31 mouse cellular contexts compared by ENCODE assay signal in genomic region chr17:34924258-34924657, GRCm38 (mm10). TPM values are rescaled to one million over a fixed set of nuclear protein-coding genes. Genes with fewer than 3 reads are reported as not detected.
DNase-seq lines count a peak whose midpoint lies in the region; ATAC-seq and TF ChIP-seq lines count a peak whose summit lies in the region.
"Had no signal": no experiment of that assay in that cellular context is flagged by ENCODE, and none has a peak within 500 bp of the region (broad histone marks: within the 10 kb centered on the region; RNA-seq: fewer than 3 reads in every experiment).

No protein-coding gene starts in this region.

- WGBS in liver, postnatal 0 days (ENCODE audit: insufficient replicate concordance): 65% methylated on average over 5 of the region's 5 CpGs
- 86% methylated on average over 1 of the region's 5 CpGs for WGBS in macrophage (ENCODE audit: missing documents)
- WGBS in stomach, postnatal 0 days: 63% methylated on average over 5 of the region's 5 CpGs

- no peak overlapping the region for H3K9ac ChIP-seq in liver, postnatal 0 days (replicated peaks)
- H3K9ac ChIP-seq in CH12.LX (ENCODE audit: insufficient read depth, low read depth): no peak overlapping the region
- H3K9ac ChIP-seq in stomach, postnatal 0 days (ENCODE audit: low read length): no peak overlapping the region
- H3K9ac ChIP-seq: embryonic facial prominence, embryonic 12.5 days; embryonic facial prominence, embryonic 15.5 days; forebrain, postnatal 0 days; heart, embryonic 13.5 days; hindbrain, embryonic 12.5 days; hindbrain, embryonic 15.5 days had no signal

- peak overlapping the region; percentile 26; the same call in 1 of the 2 replicates for H3K27ac ChIP-seq in liver, postnatal 0 days (ENCODE audit: low read depth)
- H3K27ac ChIP-seq in CH12.LX (ENCODE audit: insufficient read depth, low read depth) (no peak overlapping the region), macrophage (peak overlapping the region; percentile 78)
- peak overlapping the region; percentile 85 for H3K27ac ChIP-seq in bone marrow macrophage, adult 2 months (ENCODE audit: insufficient read depth, low read depth, low read length)
- no peak overlapping the region for H3K27ac ChIP-seq in stomach, postnatal 0 days (replicated peaks)
- H3K27ac ChIP-seq: embryonic facial prominence, embryonic 12.5 days; embryonic facial prominence, embryonic 15.5 days; gastrocnemius, adult 2 months; heart, adult 2 months; heart, embryonic 10.5 days; heart, embryonic 13.5 days; hindbrain, embryonic 12.5 days; hindbrain, embryonic 15.5 days had no signal

- TF ChIP-seq EP300 in liver, postnatal 0 days (IDR thresholded peaks at IDR 0.05; ENCODE audit: low read depth): no peak
- TF ChIP-seq EP300 in CH12.LX (IDR thresholded peaks at IDR 0.05; ENCODE audit: low read length): no peak
- no peak for TF ChIP-seq EP300 in stomach, postnatal 0 days (optimal IDR thresholded peaks at IDR 0.05)

- DNase-seq in liver, postnatal 0 days: no peak
- DNase-seq in liver: no peak
- DNase-seq in CH12.LX (ENCODE audit: extremely low read depth): no peak
- DNase-seq in stomach, postnatal 0 days (ENCODE audit: low spot score): no peak
- no peak for DNase-seq in urinary bladder, postnatal 4 days (ENCODE audit: low spot score in 2 of 2)
- DNase-seq: adrenal gland, adult 8-10 months; adrenal gland, postnatal 25 days; cerebellum, adult 11 months; cerebellum, adult 2 months; cerebellum, adult 9-11 months; cerebellum, postnatal 25 days; forebrain, postnatal 0 days; gastrocnemius, adult 2 months; gastrocnemius, postnatal 25 days; heart, adult 2 months; heart, postnatal 14 days; heart, postnatal 4 days had no signal

- in situ Hi-C loops in CH12.LX (cut with MboI; ENCODE audit: low pct_ligation_motif_present, low pct_unique_long_range_greater_than_20kb, low sequenced_read_pairs): no loop called here

- no peaks in the 10 kb centered on the region for H3K36me3 ChIP-seq in liver, postnatal 0 days (replicated peaks; ENCODE audit: insufficient read depth, low read length)
- H3K36me3 ChIP-seq in CH12.LX (replicated peaks in 1 of 2; ENCODE audit: control insufficient read depth in 1 of 2, insufficient read depth in 1 of 2, low read length in 1 of 2): peaks cover 0 to 3% of the 10 kb centered on the region in 2 experiments
- H3K36me3 ChIP-seq in macrophage (ENCODE audit: inconsistent target): no peaks in the 10 kb centered on the region
- H3K36me3 ChIP-seq in stomach, postnatal 0 days (ENCODE audit: control insufficient read depth, insufficient read depth, low read length): no peaks in the 10 kb centered on the region
- H3K36me3 ChIP-seq: embryonic facial prominence, embryonic 12.5 days; embryonic facial prominence, embryonic 15.5 days; G1E; heart, embryonic 10.5 days; heart, embryonic 13.5 days; hindbrain, embryonic 12.5 days; hindbrain, embryonic 15.5 days had no signal

- dilution Hi-C loops in CH12.LX (cut with MboI; ENCODE audit: extremely low pct_ligation_motif_present, extremely low pct_unique_long_range_greater_than_20kb, low sequenced_read_pairs): no loop called here

- H3K79me2 ChIP-seq in CH12.LX (replicated peaks; ENCODE audit: control insufficient read depth, extremely low read depth, insufficient read depth, poor library complexity, severe bottlenecking): no peaks in the 10 kb centered on the region
- no peaks in the 10 kb centered on the region for H3K79me2 ChIP-seq in macrophage (ENCODE audit: inconsistent target)

- ATAC-seq in liver, postnatal 0 days: no peak
- ATAC-seq in stomach, postnatal 0 days (ENCODE audit: low FRiP score, low TSS enrichment): no peak
- ATAC-seq: activated CD4-positive, CD25-positive, alpha-beta regulatory T cell, adult 4 months; CD4-positive, CD25-positive, alpha-beta regulatory T cell, adult 4 months; forebrain, embryonic 14.5 days; forebrain, postnatal 0 days had no signal

- H3K4me2 ChIP-seq in liver, postnatal 0 days (ENCODE audit: low read depth, low read length): no peak overlapping the region
- H3K4me2 ChIP-seq in CH12.LX (ENCODE audit: insufficient read depth, low read depth, poor library complexity, severe bottlenecking): no peak overlapping the region
- H3K4me2 ChIP-seq in stomach, postnatal 0 days (replicated peaks; ENCODE audit: low read depth): no peak overlapping the region
- H3K4me2 ChIP-seq: embryonic facial prominence, embryonic 12.5 days; embryonic facial prominence, embryonic 15.5 days; heart, embryonic 13.5 days; hindbrain, embryonic 12.5 days; hindbrain, embryonic 15.5 days had no signal

- H3K27me3 ChIP-seq in liver, postnatal 0 days (ENCODE audit: insufficient read depth, low read length): no peaks in the 10 kb centered on the region
- no peaks in the 10 kb centered on the region for H3K27me3 ChIP-seq in CH12.LX (replicated peaks)
- H3K27me3 ChIP-seq in stomach, postnatal 0 days (ENCODE audit: control insufficient read depth, insufficient read depth, low read length): no peaks in the 10 kb centered on the region
- H3K27me3 ChIP-seq: embryonic facial prominence, embryonic 12.5 days; embryonic facial prominence, embryonic 15.5 days; heart, embryonic 13.5 days; hindbrain, embryonic 12.5 days; hindbrain, embryonic 15.5 days had no signal

- no peak for TF ChIP-seq POLR2A in CH12.LX (IDR thresholded peaks at IDR 0.05; ENCODE audit: low read depth, low read length)
- TF ChIP-seq POLR2A in bone marrow macrophage, adult 2 months (IDR thresholded peaks at IDR 0.05; ENCODE audit: borderline replicate concordance, low read depth, low read length): no peak

- no peak overlapping the region for H3K4me3 ChIP-seq in liver, postnatal 0 days (ENCODE audit: low read depth, low read length)
- H3K4me3 ChIP-seq in CH12.LX (replicated peaks in 1 of 3; ENCODE audit: low read depth in 2 of 3, low read length in 2 of 3, poor library complexity in 1 of 3) (no peak overlapping the region), macrophage (ENCODE audit: inconsistent target) (no peak overlapping the region)
- no peak overlapping the region for H3K4me3 ChIP-seq in bone marrow macrophage, adult 2 months (ENCODE audit: insufficient read depth, low read length)
- no peak overlapping the region for H3K4me3 ChIP-seq in stomach, postnatal 0 days (ENCODE audit: low read depth, low read length)
- H3K4me3 ChIP-seq: embryonic facial prominence, embryonic 12.5 days; embryonic facial prominence, embryonic 15.5 days; gastrocnemius, adult 2 months; heart, adult 2 months; heart, embryonic 10.5 days; heart, embryonic 13.5 days; hindbrain, embryonic 12.5 days; hindbrain, embryonic 15.5 days had no signal

- no peaks in the 10 kb centered on the region for H3K9me3 ChIP-seq in liver, postnatal 0 days (ENCODE audit: low read length)
- no peaks in the 10 kb centered on the region for H3K9me3 ChIP-seq in CH12.LX (replicated peaks; ENCODE audit: low read length)
- no peaks in the 10 kb centered on the region for H3K9me3 ChIP-seq in stomach, postnatal 0 days (ENCODE audit: control insufficient read depth, low read length)
- H3K9me3 ChIP-seq: embryonic facial prominence, embryonic 12.5 days; embryonic facial prominence, embryonic 15.5 days; G1E; heart, embryonic 10.5 days; heart, embryonic 13.5 days; hindbrain, embryonic 12.5 days; hindbrain, embryonic 15.5 days had no signal

- TF ChIP-seq CTCF in liver, postnatal 0 days (IDR thresholded peaks at IDR 0.05; ENCODE audit: low read depth): no peak
- no peak for TF ChIP-seq CTCF in CH12.LX (conservative IDR thresholded peaks at IDR 0.05 in 1 of 2, IDR thresholded peaks at IDR 0.05 in 1 of 2; ENCODE audit: low read depth in 2 of 2, low read length in 2 of 2)
- TF ChIP-seq CTCF in bone marrow macrophage, adult 2 months (IDR thresholded peaks at IDR 0.05; ENCODE audit: low read depth, low read length): no peak
- TF ChIP-seq CTCF in stomach, postnatal 0 days (IDR thresholded peaks at IDR 0.05; ENCODE audit: low read depth): no peak

- TF ChIP-seq RAD21 in CH12.LX (IDR thresholded peaks at IDR 0.05; ENCODE audit: low read depth, low read length): no peak

- H3K4me1 ChIP-seq in liver, postnatal 0 days (ENCODE audit: insufficient read depth): no peaks in the 10 kb centered on the region; the same call in 1 of the 2 replicates
- peaks cover 19 to 25% of the 10 kb centered on the region in 2 experiments for H3K4me1 ChIP-seq in CH12.LX (ENCODE audit: control insufficient read depth in 1 of 2, insufficient read depth in 2 of 2)
- H3K4me1 ChIP-seq in bone marrow macrophage, adult 2 months (ENCODE audit: control insufficient read depth, insufficient read depth, low read length): peaks cover 12% of the 10 kb centered on the region
- H3K4me1 ChIP-seq in stomach, postnatal 0 days (replicated peaks; ENCODE audit: control insufficient read depth, insufficient read depth): no peaks in the 10 kb centered on the region
- H3K4me1 ChIP-seq: embryonic facial prominence, embryonic 12.5 days; embryonic facial prominence, embryonic 15.5 days; heart, embryonic 13.5 days; hindbrain, embryonic 12.5 days; hindbrain, embryonic 15.5 days had no signal

RNA-seq across cellular contexts. Expression of gene Neu1, which starts 6.8 kb away (rescaled TPM):
- polyA plus RNA-seq in liver, postnatal 0 days (2015; fragmentation: Nextera tagmentation; extraction: Ambion mirVana): 35.6 and 40.3 TPM in 2 replicates
- total RNA-seq in CH12.LX (2012; rRNA removed) (27.5 and 31.2 TPM in 2 replicates), CH12.LX (2014; rRNA removed) (28.8 and 32.0 TPM in 2 replicates)
- polyA plus RNA-seq in CH12.LX (2012; ENCODE audit: insufficient read length, low read depth) (31.9 and 35.4 TPM in 2 replicates), macrophage (2018) (80.3 to 98.8 TPM (median 81.2 TPM) in 3 replicates)
- 73.6 and 73.9 TPM in 2 replicates for polyA plus RNA-seq in bone marrow macrophage, adult 2 months (2012; ENCODE audit: insufficient read depth, insufficient read length, missing spikeins)
- total RNA-seq in macrophage (2018; cell fraction: chromatin; rRNA removed): 100 to 1,000 TPM in 2 of 26 experiments, 10 to 100 TPM in 24; 18.6 to 132 (median 75.7) TPM
- total RNA-seq in macrophage (2018; cell fraction: cytosol; rRNA removed): 100 to 1,000 TPM in 4 of 26 experiments, 10 to 100 TPM in 22; 67.2 to 110 (median 89.2) TPM
- total RNA-seq in macrophage (2018; cell fraction: nucleus; rRNA removed): 100 to 1,000 TPM in 21 of 26 experiments, 10 to 100 TPM in 5; 35.8 to 170 (median 138) TPM
- polyA plus RNA-seq in stomach, postnatal 0 days (2015; fragmentation: Nextera tagmentation; extraction: Ambion mirVana): 18.3 and 18.9 TPM in 2 replicates

RNA-seq across cellular contexts. Expression of gene Slc44a4, which starts 10.0 kb away (rescaled TPM):
- polyA plus RNA-seq in liver, postnatal 0 days (2015; fragmentation: Nextera tagmentation; extraction: Ambion mirVana): 3.5 and 3.6 TPM in 2 replicates
- total RNA-seq in CH12.LX (2012; rRNA removed) (0.38 and 0.55 TPM in 2 replicates), CH12.LX (2014; rRNA removed) (0.62 and 0.66 TPM in 2 replicates)
- polyA plus RNA-seq in CH12.LX (2012; ENCODE audit: insufficient read length, low read depth) (1.1 and 1.4 TPM in 2 replicates), macrophage (2018) (not detected in 3 replicates)
- polyA plus RNA-seq in bone marrow macrophage, adult 2 months (2012; ENCODE audit: insufficient read depth, insufficient read length, missing spikeins): not detected in 2 replicates
- not detected for total RNA-seq in macrophage (2018; cell fraction: chromatin; rRNA removed)
- total RNA-seq in macrophage (2018; cell fraction: cytosol; rRNA removed): not detected
- not detected for total RNA-seq in macrophage (2018; cell fraction: nucleus; rRNA removed)
- 31.2 and 33.1 TPM in 2 replicates for polyA plus RNA-seq in stomach, postnatal 0 days (2015; fragmentation: Nextera tagmentation; extraction: Ambion mirVana)
- total RNA-seq: common myeloid progenitor, adult 5-6 weeks; forebrain, postnatal 0 days; G1E; gastrocnemius, adult 2 months; gastrocnemius, postnatal 25 days; heart, adult 2 months; heart, postnatal 4 days had no signal
- polyA plus RNA-seq: activated CD4-positive, CD25-positive, alpha-beta regulatory T cell, adult 4 months; CD4-positive, CD25-positive, alpha-beta regulatory T cell, adult 4 months; embryonic facial prominence, embryonic 12.5 days; forebrain, embryonic 11.5 days; forebrain, embryonic 14.5 days; forebrain, postnatal 0 days; G1E had no signal

RNA-seq across cellular contexts. Expression of gene Ehmt2, which starts 26.0 kb away (rescaled TPM):
- 11.1 TPM in 2 replicates for polyA plus RNA-seq in liver, postnatal 0 days (2015; fragmentation: Nextera tagmentation; extraction: Ambion mirVana)
- total RNA-seq in CH12.LX (2012; rRNA removed): 118 and 150 TPM in 2 replicates
- 68.7 and 73.5 TPM in 2 replicates for total RNA-seq in CH12.LX (2014; rRNA removed)
- polyA plus RNA-seq in CH12.LX (2012; ENCODE audit: insufficient read length, low read depth): 100 and 113 TPM in 2 replicates
- 145 and 150 TPM in 2 replicates for polyA plus RNA-seq in bone marrow macrophage, adult 2 months (2012; ENCODE audit: insufficient read depth, insufficient read length, missing spikeins)
- total RNA-seq in macrophage (2018; cell fraction: chromatin; rRNA removed): 100 to 1,000 TPM; 163 to 755 (median 449) TPM
- 100 to 1,000 TPM in 12 of 26 experiments, 10 to 100 TPM in 14; 65.9 to 135 (median 97.1) TPM for total RNA-seq in macrophage (2018; cell fraction: cytosol; rRNA removed)
- total RNA-seq in macrophage (2018; cell fraction: nucleus; rRNA removed): 100 to 1,000 TPM; 118 to 294 (median 219) TPM
- 59.6 to 100 TPM (median 69.3 TPM) in 3 replicates for polyA plus RNA-seq in macrophage (2018)
- 23.8 and 26.2 TPM in 2 replicates for polyA plus RNA-seq in stomach, postnatal 0 days (2015; fragmentation: Nextera tagmentation; extraction: Ambion mirVana)

RNA-seq across cellular contexts. Expression of gene C2, which starts 26.2 kb away (rescaled TPM):
- polyA plus RNA-seq in liver, postnatal 0 days (2015; fragmentation: Nextera tagmentation; extraction: Ambion mirVana): 35.7 and 37.3 TPM in 2 replicates
- 2.3 and 3.1 TPM in 2 replicates for total RNA-seq in CH12.LX (2012; rRNA removed)
- total RNA-seq in CH12.LX (2014; rRNA removed): 0.69 and 1.3 TPM in 2 replicates
- 4.3 and 6.6 TPM in 2 replicates for polyA plus RNA-seq in CH12.LX (2012; ENCODE audit: insufficient read length, low read depth)
- polyA plus RNA-seq in bone marrow macrophage, adult 2 months (2012; ENCODE audit: insufficient read depth, insufficient read length, missing spikeins): not detected in 2 replicates
- total RNA-seq in macrophage (2018; cell fraction: chromatin; rRNA removed): 1 to 10 TPM in 15 of 26 experiments, under 1 TPM in 4, not detected in 7; 0.47 to 4.5 (median 2.3) TPM
- 1 to 10 TPM in 15 of 26 experiments, under 1 TPM in 11; 0.43 to 2.4 (median 1.1) TPM for total RNA-seq in macrophage (2018; cell fraction: cytosol; rRNA removed)
- total RNA-seq in macrophage (2018; cell fraction: nucleus; rRNA removed): 1 to 10 TPM in 17 of 26 experiments, under 1 TPM in 7, not detected in 2; 0.38 to 3.6 (median 1.5) TPM
- 0.63 to 0.95 TPM (median 0.86 TPM) in 3 replicates for polyA plus RNA-seq in macrophage (2018)
- polyA plus RNA-seq in stomach, postnatal 0 days (2015; fragmentation: Nextera tagmentation; extraction: Ambion mirVana): 4.8 and 5.5 TPM in 2 replicates

RNA-seq across cellular contexts. Expression of gene Hspa1b, which starts 34.8 kb away (rescaled TPM):
- polyA plus RNA-seq in liver, postnatal 0 days (2015; fragmentation: Nextera tagmentation; extraction: Ambion mirVana): 0.06 and 0.12 TPM in 2 replicates
- total RNA-seq in CH12.LX (2012; rRNA removed): 0.08 and 0.25 TPM in 2 replicates
- 0.15 and 0.30 TPM in 2 replicates for total RNA-seq in CH12.LX (2014; rRNA removed)
- polyA plus RNA-seq in CH12.LX (2012; ENCODE audit: insufficient read length, low read depth): 0.15 TPM in 1 of 2 replicates, not detected in the other
- polyA plus RNA-seq in bone marrow macrophage, adult 2 months (2012; ENCODE audit: insufficient read depth, insufficient read length, missing spikeins): 1.2 and 1.5 TPM in 2 replicates
- total RNA-seq in macrophage (2018; cell fraction: chromatin; rRNA removed): 10 to 100 TPM in 1 of 26 experiments, 1 to 10 TPM in 23, under 1 TPM in 2; 0.33 to 11.3 (median 3.9) TPM
- total RNA-seq in macrophage (2018; cell fraction: cytosol; rRNA removed): 10 to 100 TPM in 9 of 26 experiments, 1 to 10 TPM in 16, under 1 TPM in 1; 0.90 to 24.8 (median 7.7) TPM
- 10 to 100 TPM in 6 of 26 experiments, 1 to 10 TPM in 19, under 1 TPM in 1; 0.39 to 52.2 (median 6.9) TPM for total RNA-seq in macrophage (2018; cell fraction: nucleus; rRNA removed)
- polyA plus RNA-seq in macrophage (2018): 0.57 to 1.2 TPM (median 0.69 TPM) in 3 replicates
- polyA plus RNA-seq in stomach, postnatal 0 days (2015; fragmentation: Nextera tagmentation; extraction: Ambion mirVana): 3.0 TPM in 2 replicates
- polyA plus RNA-seq: forebrain, embryonic 11.5 days; forebrain, embryonic 14.5 days had no signal

Comparison
In these comparisons a context has a peak if more than half of its experiments do, and no peak if none do; other contexts are left out.
1. H3K27ac ChIP-seq: peak in liver, postnatal 0 days (single experiment), bone marrow macrophage, adult 2 months (single experiment) and macrophage (single experiment); none in CH12.LX (single experiment) and stomach, postnatal 0 days (single experiment).